Mouse (Mus musculus): ENCODE data around the gene Atp6v0e2. TPM values are rescaled to one million over a fixed set of nuclear protein-coding genes. Genes with fewer than 3 reads are reported as not detected.
A peak's percentile ranks its signal among the peaks of the same experiment; 100 is the strongest.
"Not testable (repeated sequence)": the region's sequence is repeated elsewhere in the genome, so short reads cannot be mapped to it uniquely, and the experiment has no call there.

The Atp6v0e2 gene
- polyA plus RNA-seq, 1 experiment from 2014 or later = 97.0 TPM

GRCm38 (mm10) chr6:48510426-48510825, 27.0 kb upstream of the Atp6v0e2 start:
- ATAC-seq = peak; percentile 96
- no peaks in the 10 kb centered on the region for H3K27me3 ChIP-seq
- peak; percentile 47 for DNase-seq (ENCODE audit: low read depth, low spot score)
- ChIA-PET CTCF (interaction anchor here (0.9 kb wide), 1 partner anchor 9 kb away, joined by 3 read pairs; no protein-coding TSS in a partner anchor), POLR2A (no interaction called here)
- in situ Hi-C loops (cut with MboI; ENCODE audit: low pct_unique_long_range_greater_than_20kb) = no loop called here
- no peak for TF ChIP-seq CTCF (IDR thresholded peaks at IDR 0.05)

- in situ Hi-C loops (cut with MboI; ENCODE audit: low pct_unique_long_range_greater_than_20kb) = no loop called here
- CTCF ChIA-PET = no interaction called here
- POLR2A ChIA-PET = no interaction called here
These were observed 25.6 kb upstream of the Atp6v0e2 start for GRCm38 (mm10) chr6:48511861-48512260.

DNA sequence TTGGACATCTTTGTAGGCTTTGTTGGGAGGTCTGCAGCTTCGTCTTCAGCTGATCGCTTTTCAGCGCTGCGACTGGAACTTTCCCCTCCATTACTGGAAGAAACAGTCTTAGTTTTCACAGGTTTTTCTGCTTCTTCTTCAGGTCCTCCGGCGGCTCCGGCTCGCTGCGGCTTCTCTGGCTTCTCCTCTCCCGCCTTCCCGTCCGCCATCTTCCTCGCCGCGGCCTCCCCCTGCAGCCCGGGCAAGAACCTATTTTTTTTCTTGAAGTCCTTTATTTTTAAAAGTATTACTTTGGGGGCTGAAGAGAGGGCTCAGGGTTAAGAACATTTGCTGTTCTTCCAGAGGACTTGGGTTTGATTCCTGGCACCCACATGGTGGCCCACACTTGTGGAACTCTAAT, 12.5 kb upstream of the Atp6v0e2 start:
- ATAC-seq; H3K27me3 ChIP-seq; in situ Hi-C loops (cut with MboI; ENCODE audit: low pct_unique_long_range_greater_than_20kb); DNase-seq (ENCODE audit: low read depth, low spot score); POLR2A ChIA-PET: not testable (repeated sequence)
- CTCF ChIA-PET = interaction anchor here (1.1 kb wide), 1 partner anchor 11 kb away, joined by 4 read pairs; no protein-coding TSS in a partner anchor

More at GRCm38 (mm10) chr6:48511861-48512260, 25.6 kb upstream of the Atp6v0e2 start:
- no peak for TF ChIP-seq CTCF (IDR thresholded peaks at IDR 0.05)
- ATAC-seq = no peak
- no peaks in the 10 kb centered on the region for H3K27me3 ChIP-seq
- DNase-seq (ENCODE audit: low read depth, low spot score) = no peak

DNA sequence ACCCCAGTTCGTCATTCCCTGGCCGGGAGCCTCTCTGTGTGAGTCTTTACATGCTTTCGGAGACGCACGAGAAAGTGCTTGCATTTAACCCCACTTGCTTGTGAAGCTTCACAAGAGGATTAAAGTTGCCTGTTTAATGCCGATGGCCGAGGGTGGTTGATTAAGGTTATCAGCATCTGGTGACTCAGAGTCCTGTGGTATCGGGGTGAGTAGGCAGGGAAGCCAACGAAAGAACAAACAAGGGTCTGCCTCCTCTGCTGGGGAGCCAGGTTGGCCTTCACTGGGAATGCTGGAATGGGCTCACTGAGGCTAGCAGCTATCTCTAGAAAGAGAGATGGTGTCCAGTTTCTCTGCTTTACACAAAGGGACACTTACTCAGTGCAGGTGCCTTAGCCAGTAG, 9.5 kb upstream of the Atp6v0e2 start:
- POLR2A ChIA-PET = interaction anchor here (0.6 kb wide), 1 partner anchor 76 kb away, joined by 3 read pairs; no protein-coding TSS in a partner anchor
- ATAC-seq (no peak), DNase-seq (ENCODE audit: low read depth, low spot score) (no peak)
- CTCF ChIA-PET = no interaction called here
- TF ChIP-seq CTCF (IDR thresholded peaks at IDR 0.05) = no peak
- in situ Hi-C loops (cut with MboI; ENCODE audit: low pct_unique_long_range_greater_than_20kb) = no loop called here
- H3K27me3 ChIP-seq = no peaks in the 10 kb centered on the region

DNA sequence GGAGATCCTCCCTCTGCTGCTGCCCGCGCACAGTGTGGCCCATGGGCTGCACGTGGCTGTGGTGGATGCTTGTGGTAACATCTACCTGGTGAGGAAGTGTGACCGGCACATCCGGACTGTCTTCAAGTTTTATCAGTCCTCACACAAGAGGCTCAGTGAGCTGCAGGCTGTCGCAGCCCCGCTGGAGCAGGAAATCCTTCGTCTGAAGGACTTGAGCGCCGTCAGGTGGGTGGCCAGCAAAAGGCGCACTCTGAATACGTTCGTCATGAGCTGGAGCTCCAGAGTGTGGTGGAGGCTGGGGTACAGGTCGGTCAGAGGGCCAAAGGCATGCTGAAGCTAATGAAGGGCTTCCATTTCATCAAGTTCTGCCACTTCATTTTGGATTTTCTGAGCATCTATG, 8.2 kb upstream of the Atp6v0e2 start:
- ChIA-PET CTCF (interaction anchor here (1.1 to 1.6 kb wide), 4 partner anchors 9 to 115 kb away, joined by 3 to 6 read pairs (median 4); no protein-coding TSS in a partner anchor), POLR2A (no interaction called here)

DNA sequence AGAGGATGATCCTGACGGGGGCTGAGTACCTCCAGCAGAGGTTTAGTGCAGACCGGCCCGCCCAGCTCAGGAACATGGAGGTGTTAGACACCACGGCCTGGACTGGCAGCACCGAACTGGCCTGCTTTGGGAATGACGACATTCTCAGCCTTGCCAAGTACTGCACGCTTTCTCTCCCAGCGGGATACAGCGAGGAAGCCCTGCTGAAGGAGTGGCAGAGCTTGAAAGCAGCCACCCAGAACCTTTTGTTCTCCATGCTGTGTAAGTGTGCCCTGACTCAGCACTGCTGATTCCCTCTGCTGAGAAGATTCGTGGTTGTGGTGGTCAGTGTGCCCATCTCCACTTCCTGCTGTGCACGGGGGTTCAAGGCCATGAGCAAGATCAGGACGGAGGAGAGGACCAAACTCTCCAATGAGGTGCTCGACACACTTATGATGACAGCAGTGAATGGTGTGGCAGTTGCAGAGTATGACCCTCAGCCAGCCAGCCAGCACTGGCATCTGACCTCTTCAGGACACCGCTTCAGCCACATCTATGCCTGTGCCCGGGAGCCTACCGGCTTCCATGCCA, 7.5 kb upstream of the Atp6v0e2 start:
- DNase-seq (ENCODE audit: low read depth, low spot score) = no peak
- ChIA-PET CTCF (interaction anchor here (1.2 to 1.6 kb wide), 3 partner anchors 11 to 115 kb away, joined by 3 to 6 read pairs (median 4); no protein-coding TSS in a partner anchor), POLR2A (interaction anchor here (0.6 to 0.9 kb wide), 2 partner anchors 9 to 350 kb away, joined by 3 read pairs; no protein-coding TSS in a partner anchor)
- in situ Hi-C loops (cut with MboI; ENCODE audit: low pct_unique_long_range_greater_than_20kb) = no loop called here
- no peaks in the 10 kb centered on the region for H3K27me3 ChIP-seq
- no peak for TF ChIP-seq CTCF (IDR thresholded peaks at IDR 0.05)
- ATAC-seq = peak; percentile 44

More for the DNA sequence above, 8.2 kb upstream of the Atp6v0e2 start:
- ATAC-seq = no peak
- no peak for TF ChIP-seq CTCF (IDR thresholded peaks at IDR 0.05)
- DNase-seq (ENCODE audit: low read depth, low spot score) = no peak
- no peaks in the 10 kb centered on the region for H3K27me3 ChIP-seq
- in situ Hi-C loops (cut with MboI; ENCODE audit: low pct_unique_long_range_greater_than_20kb) = no loop called here

- ATAC-seq (no peak), DNase-seq (ENCODE audit: low read depth, low spot score) (no peak)
- POLR2A ChIA-PET = interaction anchor here (0.9 to 1.1 kb wide), 2 partner anchors 10 to 86 kb away, joined by 3 read pairs; no protein-coding TSS in a partner anchor
- no peak for TF ChIP-seq CTCF (IDR thresholded peaks at IDR 0.05)
- in situ Hi-C loops (cut with MboI; ENCODE audit: low pct_unique_long_range_greater_than_20kb) = no loop called here
- CTCF ChIA-PET = interaction anchor here (1.5 to 1.6 kb wide), 2 partner anchors 10 to 12 kb away, joined by 4 to 6 read pairs; no protein-coding TSS in a partner anchor
- no peaks in the 10 kb centered on the region for H3K27me3 ChIP-seq
These were observed 6.6 kb upstream of the Atp6v0e2 start for GRCm38 (mm10) chr6:48530862-48531261.

GRCm38 (mm10) chr6:48533475-48533874, 3.9 kb upstream of the Atp6v0e2 start:
- TF ChIP-seq CTCF (IDR thresholded peaks at IDR 0.05) = no peak
- ChIA-PET POLR2A (no interaction called here), CTCF (no interaction called here)
- no peaks in the 10 kb centered on the region for H3K27me3 ChIP-seq
- in situ Hi-C loops (cut with MboI; ENCODE audit: low pct_unique_long_range_greater_than_20kb) = no loop called here
- DNase-seq (ENCODE audit: low read depth, low spot score) (no peak), ATAC-seq (no peak)

DNA sequence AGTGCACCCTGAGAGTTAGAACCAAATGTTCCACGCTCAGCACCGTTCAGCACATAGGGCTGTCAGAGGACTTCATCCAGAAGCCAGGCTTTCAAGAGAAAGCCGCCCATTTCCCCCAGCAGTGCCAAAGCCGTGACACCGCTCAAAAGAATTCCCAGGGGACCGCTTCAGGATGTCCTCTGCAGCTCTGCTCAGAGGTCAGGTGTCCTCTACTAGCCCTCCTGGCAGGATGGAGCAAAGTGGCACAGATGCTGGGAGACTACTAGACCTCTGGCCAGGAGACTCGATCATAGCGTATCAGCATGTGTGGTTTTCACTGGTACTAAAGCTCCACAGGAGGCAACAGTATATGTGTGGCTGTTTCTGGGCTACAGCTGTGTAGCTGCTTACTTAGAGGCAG, 2.5 kb upstream of the Atp6v0e2 start:
- H3K27me3 ChIP-seq = no peaks in the 10 kb centered on the region
- ChIA-PET POLR2A (no interaction called here), CTCF (no interaction called here)
- no peak for ATAC-seq
- TF ChIP-seq CTCF (IDR thresholded peaks at IDR 0.05) = no peak
- no peak for DNase-seq (ENCODE audit: low read depth, low spot score)
- in situ Hi-C loops (cut with MboI; ENCODE audit: low pct_unique_long_range_greater_than_20kb) = loop anchor here (5.0 kb wide), 2 partner anchors 92 to 358 kb away; partner anchors contain the start of gene AI854703

DNA sequence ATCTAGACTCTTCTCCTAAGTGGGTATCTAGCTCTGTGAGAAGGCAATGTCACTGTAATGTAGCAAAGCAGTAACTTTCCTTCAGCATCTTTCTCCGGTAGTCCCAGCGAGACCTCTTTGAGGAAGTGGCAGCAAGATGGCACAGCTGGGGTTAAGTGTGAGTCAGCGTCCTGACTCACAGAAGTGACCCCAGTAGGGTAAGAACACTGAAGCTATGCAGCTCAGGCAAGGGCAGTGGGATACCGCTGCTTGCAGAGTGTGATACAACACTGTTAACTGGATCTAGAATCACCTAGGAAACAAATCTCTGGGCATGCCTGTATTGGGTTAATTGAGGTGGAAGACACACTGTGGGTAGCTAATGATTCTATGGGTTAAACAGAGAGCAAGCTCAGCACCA, 1.3 kb upstream of the Atp6v0e2 start:
- DNase-seq (ENCODE audit: low read depth, low spot score) (no peak), ATAC-seq (no peak)
- no peaks in the 10 kb centered on the region for H3K27me3 ChIP-seq
- ChIA-PET POLR2A (no interaction called here), CTCF (no interaction called here)
- TF ChIP-seq CTCF (IDR thresholded peaks at IDR 0.05) = no peak
- in situ Hi-C loops (cut with MboI; ENCODE audit: low pct_unique_long_range_greater_than_20kb) = loop anchor here (5.0 kb wide), 2 partner anchors 91 to 359 kb away; partner anchors contain the start of gene AI854703

Measured in Patski (cell line).